Mouse (Mus musculus) lung, embryonic 16.5 days (tissue): Measurements from ENCODE around the gene Ntm. TPM values are rescaled to one million over a fixed set of nuclear protein-coding genes. Genes with fewer than 3 reads are reported as not detected.
A peak's percentile ranks its signal among the peaks of the same experiment; 100 is the strongest.

ENCODE experiments used
- ATAC-seq: fragments of 200-750 bp; cut with Nextera tagmentation; 2 replicates; pipeline ENCODE4 v1.8.0; 2017; ENCODE audit warnings: low read depth, mild to moderate bottlenecking, moderate library complexity
- H3K27ac ChIP-seq: fragments of 300-500 bp; sonication (generic); 2 replicates; pipeline ENCODE4 v1.5.1; 2014; ENCODE audit warnings: mild to moderate bottlenecking, control low read depth, low read length
- H3K27me3 ChIP-seq: fragments of 300-500 bp; sonication (generic); 2 replicates; pipeline ENCODE4 v1.6.1; 2014; ENCODE audit warnings: low read depth, low read length, mixed read lengths; ENCODE audit not compliant: control insufficient read depth, insufficient read depth
- H3K36me3 ChIP-seq: fragments of 300-500 bp; sonication (generic); 2 replicates; pipeline ENCODE4 v1.6.1; 2014; ENCODE audit warnings: low read length; ENCODE audit not compliant: control insufficient read depth, insufficient read depth
- H3K4me1 ChIP-seq: fragments of 300-500 bp; sonication (generic); replicated peaks from 2 replicates; pipeline ENCODE4 v1.6.1; 2014; ENCODE audit warnings: low read length, mixed read lengths; ENCODE audit not compliant: control insufficient read depth, insufficient read depth
- H3K4me2 ChIP-seq: fragments of 300-500 bp; sonication (generic); 2 replicates; pipeline ENCODE4 v1.6.1; 2014; ENCODE audit warnings: low read depth, low read length, control low read depth
- H3K4me3 ChIP-seq: fragments of 300-500 bp; sonication (generic); 2 replicates; pipeline ENCODE4 v1.5.1; 2014; ENCODE audit warnings: mild to moderate bottlenecking, low read length, control low read depth
- H3K9ac ChIP-seq: fragments of 300-500 bp; sonication (generic); 2 replicates; pipeline ENCODE4 v1.6.1; 2014; ENCODE audit warnings: low read length, control low read depth
- H3K9me3 ChIP-seq: fragments of 300-500 bp; sonication (generic); 2 replicates; pipeline ENCODE4 v1.6.1; 2016; ENCODE audit warnings: low read length; ENCODE audit not compliant: control insufficient read depth
- WGBS: fragments of 180-500 bp; shearing (Covaris S2); extraction: QIAGEN DNeasy Blood & Tissue Kit; methylation state at CpG from one replicate; pipeline ENCODE4 v1.1.7; 2014; 5-methylcytosine and 5-hydroxymethylcytosine counted together
- polyA plus RNA-seq: library from polyadenylated mRNA; unstranded; fragments of >200 nt; fragmentation: Nextera tagmentation; extraction: Ambion mirVana; gene quantifications from 2 replicates; pipeline ENCODE4 v1.2.1, GENCODE M21; 2015

The Ntm gene
- polyA plus RNA-seq, 1 experiment from 2014 or later, result 16.3 TPM

GRCm38 (mm10) chr9:29012541-29012940, 950.4 kb downstream of the Ntm start:
- Histone ChIP-seq H3K27ac (no peak overlapping the region), H3K9me3 (no peaks in the 10 kb centered on the region), H3K9ac (no peak overlapping the region), H3K36me3 (no peaks in the 10 kb centered on the region), H3K4me3 (no peak overlapping the region), H3K4me2 (no peak overlapping the region), H3K27me3 (no peaks in the 10 kb centered on the region), H3K4me1 (no peaks in the 10 kb centered on the region)
- 93% methylated on average over 6 of the region's 6 CpGs for WGBS
- no peak for ATAC-seq

- ATAC-seq, result no peak
- WGBS, result 55% methylated on average over 3 of the region's 3 CpGs
Measured at GRCm38 (mm10) chr9:29011476-29011875, 951.5 kb downstream of the Ntm start.

GRCm38 (mm10) chr9:29004534-29004933, 958.4 kb downstream of the Ntm start:
- H3K4me1 ChIP-seq, result no peaks in the 10 kb centered on the region
- H3K9me3 ChIP-seq, result no peaks in the 10 kb centered on the region
- no peak overlapping the region for H3K9ac ChIP-seq
- no peak overlapping the region for H3K4me2 ChIP-seq
- H3K36me3 ChIP-seq, result no peaks in the 10 kb centered on the region
- H3K27ac ChIP-seq, result no peak overlapping the region
- 75% methylated on average over 7 of the region's 7 CpGs for WGBS
- no peaks in the 10 kb centered on the region for H3K27me3 ChIP-seq
- no peak for ATAC-seq
- H3K4me3 ChIP-seq, result no peak overlapping the region

More at GRCm38 (mm10) chr9:29011476-29011875, 951.5 kb downstream of the Ntm start:
- no peaks in the 10 kb centered on the region for H3K9me3 ChIP-seq
- H3K27me3 ChIP-seq, result no peaks in the 10 kb centered on the region
- H3K27ac ChIP-seq, result no peak overlapping the region
- H3K4me2 ChIP-seq, result no peak overlapping the region
- H3K9ac ChIP-seq, result no peak overlapping the region
- no peaks in the 10 kb centered on the region for H3K36me3 ChIP-seq
- no peak overlapping the region for H3K4me3 ChIP-seq
- no peaks in the 10 kb centered on the region for H3K4me1 ChIP-seq

- Histone ChIP-seq H3K4me2 (no peak overlapping the region), H3K9me3 (no peaks in the 10 kb centered on the region), H3K27me3 (no peaks in the 10 kb centered on the region), H3K9ac (no peak overlapping the region), H3K27ac (no peak overlapping the region), H3K4me3 (no peak overlapping the region), H3K4me1 (no peaks in the 10 kb centered on the region), H3K36me3 (no peaks in the 10 kb centered on the region)
- peak; percentile 31; the same call in 1 of the 2 replicates for ATAC-seq
- WGBS, result 48% methylated on average over 4 of the region's 4 CpGs
Measured at GRCm38 (mm10) chr9:28999951-29000351, 963.0 kb downstream of the Ntm start.

- no peak overlapping the region for H3K4me2 ChIP-seq
- WGBS, result 66% methylated on average over 1 of the region's 1 CpGs
- ATAC-seq, result no peak
- H3K27ac ChIP-seq, result no peak overlapping the region
- no peaks in the 10 kb centered on the region for H3K4me1 ChIP-seq
- H3K9me3 ChIP-seq, result no peaks in the 10 kb centered on the region
- no peak overlapping the region for H3K4me3 ChIP-seq
- H3K9ac ChIP-seq, result no peak overlapping the region
- H3K36me3 ChIP-seq, result no peaks in the 10 kb centered on the region
- no peaks in the 10 kb centered on the region for H3K27me3 ChIP-seq
Measured at GRCm38 (mm10) chr9:28977275-28977674, 985.7 kb downstream of the Ntm start.

- H3K9ac ChIP-seq, result no peak overlapping the region
- 80% methylated on average over 1 of the region's 1 CpGs for WGBS
Measured at GRCm38 (mm10) chr9:28969455-28969854, 993.5 kb downstream of the Ntm start.

More at GRCm38 (mm10) chr9:28969455-28969854, 993.5 kb downstream of the Ntm start:
- H3K27ac ChIP-seq, result no peak overlapping the region
- H3K4me2 ChIP-seq, result no peak overlapping the region
- H3K4me1 ChIP-seq, result no peaks in the 10 kb centered on the region
- no peaks in the 10 kb centered on the region for H3K36me3 ChIP-seq
- H3K9me3 ChIP-seq, result no peaks in the 10 kb centered on the region
- no peak overlapping the region for H3K4me3 ChIP-seq
- no peak for ATAC-seq
- no peaks in the 10 kb centered on the region for H3K27me3 ChIP-seq
